Mouse (Mus musculus) ES-Bruce4 (cell line): ENCODE data around the gene Prrx1.

Experiments used
- CTCF ChIP-seq: IDR thresholded peaks from one replicate; pipeline ENCODE4 v1.8.1; 2011; ENCODE audit warnings: low read depth, low read length
- EP300 ChIP-seq: IDR thresholded peaks from 2 replicates; pipeline ENCODE4 v1.6.1; 2011; ENCODE audit warnings: low read depth, low read length; ENCODE audit not compliant: insufficient read depth
- POLR2A ChIP-seq: IDR thresholded peaks from one replicate; pipeline ENCODE4 v1.8.1; 2011; ENCODE audit warnings: low read length; ENCODE audit not compliant: insufficient read depth

DNA sequence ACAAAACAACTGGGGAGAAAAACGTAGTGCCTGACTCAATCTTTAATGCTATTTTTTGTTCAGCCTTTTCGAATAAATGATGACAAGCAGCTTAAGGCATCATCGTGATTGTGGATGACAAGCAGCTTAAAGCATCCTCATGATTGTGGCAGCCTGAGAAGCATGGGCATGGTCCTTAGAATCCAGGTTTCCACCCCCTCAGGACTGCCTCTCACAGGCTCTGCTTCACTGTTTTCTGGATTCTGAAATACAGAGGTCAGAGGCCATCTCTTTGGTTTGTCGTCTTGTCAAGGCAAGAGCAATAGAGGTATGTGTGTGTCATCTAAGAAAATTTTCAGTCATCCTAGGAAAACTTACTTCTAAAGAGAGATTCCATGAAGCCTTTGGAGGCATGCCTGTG lies 60.7 kb downstream of the Prrx1 start:
- TF ChIP-seq EP300 (no peak), POLR2A (no peak), CTCF (no peak)
